Mouse (Mus musculus) lung, embryonic 14.5 days (tissue): ENCODE measurements around the gene Pdcd4. TPM values are rescaled to one million over a fixed set of nuclear protein-coding genes. Genes with fewer than 3 reads are reported as not detected.

Experiments used
- ATAC-seq: fragments of 200-750 bp; cut with Nextera tagmentation; 2 replicates; pipeline ENCODE4 v1.8.0; 2017; ENCODE audit warnings: mild to moderate bottlenecking, moderate TSS enrichment, moderate library complexity; ENCODE audit not compliant: insufficient read depth
- DNase-seq: peaks from one replicate; pipeline ENCODE4 v3.0.0-alpha.2; 2015
- H3K27ac ChIP-seq: fragments of 300-500 bp; sonication (generic); 2 replicates; pipeline ENCODE4 v1.5.1; 2014; ENCODE audit warnings: low read depth, mild to moderate bottlenecking, moderate library complexity
- H3K27me3 ChIP-seq: fragments of 300-500 bp; sonication (generic); 2 replicates; pipeline ENCODE4 v1.6.1; 2014; ENCODE audit warnings: low read length, control low read depth; ENCODE audit not compliant: insufficient read depth
- H3K36me3 ChIP-seq: fragments of 300-500 bp; sonication (generic); 2 replicates; pipeline ENCODE4 v1.6.1; 2014; ENCODE audit warnings: control low read depth; ENCODE audit not compliant: insufficient read depth
- H3K4me1 ChIP-seq: fragments of 300-500 bp; sonication (generic); 2 replicates; pipeline ENCODE4 v1.6.1; 2014; ENCODE audit warnings: antibody characterized with exemption, control low read depth; ENCODE audit not compliant: insufficient read depth
- H3K4me2 ChIP-seq: fragments of 300-500 bp; sonication (generic); 2 replicates; pipeline ENCODE4 v1.6.1; 2014; ENCODE audit warnings: mild to moderate bottlenecking
- H3K4me3 ChIP-seq: fragments of 300-500 bp; sonication (generic); 2 replicates; pipeline ENCODE4 v1.5.1; 2014; ENCODE audit warnings: low read depth, low read length
- H3K9ac ChIP-seq: fragments of 300-500 bp; sonication (generic); 2 replicates; pipeline ENCODE4 v1.6.1; 2014
- H3K9me3 ChIP-seq: fragments of 300-500 bp; sonication (generic); 2 replicates; pipeline ENCODE4 v1.6.1; 2016; ENCODE audit warnings: low read depth, low read length, control low read depth
- CTCF ChIP-seq: IDR thresholded peaks from 2 replicates; pipeline ENCODE4 v1.5.1; 2016; ENCODE audit warnings: antibody characterized with exemption, low read depth
- WGBS: fragments of 180-500 bp; shearing (Covaris S2); extraction: QIAGEN DNeasy Blood & Tissue Kit; methylation state at CpG from one replicate; pipeline ENCODE4 v1.1.7; 2014; 5-methylcytosine and 5-hydroxymethylcytosine counted together
- polyA plus RNA-seq: library from polyadenylated mRNA; unstranded; fragments of >200 nt; fragmentation: Nextera tagmentation; extraction: Ambion mirVana; gene quantifications from 2 replicates; pipeline ENCODE4 v1.2.1, GENCODE M21; 2014

The Pdcd4 gene
- polyA plus RNA-seq, 1 experiment from 2014 or later: 101 TPM

- no peak overlapping the region for H3K9ac ChIP-seq
- H3K4me3 ChIP-seq: no peak overlapping the region
- H3K27me3 ChIP-seq: no peaks in the 10 kb centered on the region
- no peak overlapping the region for H3K4me2 ChIP-seq
- peaks cover 18% of the 10 kb centered on the region for H3K4me1 ChIP-seq
- DNase-seq (no peak), ATAC-seq (no peak)
- 79% methylated on average over 14 of the region's 14 CpGs for WGBS
- no peak overlapping the region for H3K27ac ChIP-seq
- no peaks in the 10 kb centered on the region for H3K9me3 ChIP-seq
- no peaks in the 10 kb centered on the region for H3K36me3 ChIP-seq
- no peak for TF ChIP-seq CTCF
Observed at GRCm38 (mm10) chr19:53899941-53900610, 8.0 kb downstream of the Pdcd4 start.

GRCm38 (mm10) chr19:53901931-53902738 is 10.1 kb downstream of the Pdcd4 start:
- ATAC-seq (peak; percentile 19; the same call in 1 of the 2 replicates), DNase-seq (no peak)
- H3K36me3 ChIP-seq: no peaks in the 10 kb centered on the region
- peaks cover 18% of the 10 kb centered on the region for H3K4me1 ChIP-seq
- no peaks in the 10 kb centered on the region for H3K9me3 ChIP-seq
- H3K4me2 ChIP-seq: peak overlapping the region; percentile 75
- no peak for TF ChIP-seq CTCF
- peak overlapping the region; percentile 97 for H3K4me3 ChIP-seq
- WGBS: 26% methylated on average over 15 of the region's 15 CpGs
- peak overlapping the region; percentile 71 for H3K9ac ChIP-seq
- H3K27ac ChIP-seq: peak overlapping the region; percentile 93
- H3K27me3 ChIP-seq: no peaks in the 10 kb centered on the region

- peak; percentile 99 for DNase-seq
- TF ChIP-seq CTCF: no peak
- Histone ChIP-seq H3K9me3 (no peaks in the 10 kb centered on the region), H3K9ac (peak overlapping the region; percentile 93), H3K36me3 (no peaks in the 10 kb centered on the region), H3K4me2 (peak overlapping the region; percentile 75), H3K4me1 (peaks cover 18% of the 10 kb centered on the region), H3K27ac (peak overlapping the region; percentile 93), H3K4me3 (peak overlapping the region; percentile 97), H3K27me3 (no peaks in the 10 kb centered on the region)
- peak; percentile 98 for ATAC-seq
- 0% methylated on average over 51 of the region's 61 CpGs for WGBS
Observed at GRCm38 (mm10) chr19:53902739-53903487, 10.9 kb downstream of the Pdcd4 start.

- peak; percentile 86 for DNase-seq
- Histone ChIP-seq H3K27me3 (no peaks in the 10 kb centered on the region), H3K4me1 (peaks cover 18% of the 10 kb centered on the region), H3K4me2 (peak overlapping the region; percentile 65), H3K9ac (peak overlapping the region; percentile 93), H3K27ac (peak overlapping the region; percentile 93), H3K9me3 (no peaks in the 10 kb centered on the region), H3K4me3 (peak overlapping the region; percentile 97), H3K36me3 (peaks cover 3% of the 10 kb centered on the region; the same call in 1 of the 2 replicates)
- peak; percentile 63 for TF ChIP-seq CTCF
- ATAC-seq: peak; percentile 53
- WGBS: under 1% methylated on average over 75 of the region's 83 CpGs
Observed at GRCm38 (mm10) chr19:53903507-53904321, 11.7 kb downstream of the Pdcd4 start.

GRCm38 (mm10) chr19:53904833-53905480 is 12.9 kb downstream of the Pdcd4 start:
- peaks cover 11% of the 10 kb centered on the region for H3K4me1 ChIP-seq
- DNase-seq (no peak), ATAC-seq (no peak)
- H3K9me3 ChIP-seq: no peaks in the 10 kb centered on the region
- no peaks in the 10 kb centered on the region for H3K27me3 ChIP-seq
- peaks cover 12% of the 10 kb centered on the region for H3K36me3 ChIP-seq
- peak overlapping the region; percentile 93; the same call in 1 of the 2 replicates for H3K9ac ChIP-seq
- TF ChIP-seq CTCF: no peak
- H3K4me2 ChIP-seq: peak overlapping the region; percentile 65
- H3K27ac ChIP-seq: no peak overlapping the region
- 51% methylated on average over 7 of the region's 7 CpGs for WGBS
- H3K4me3 ChIP-seq: peak overlapping the region; percentile 97
